ENCODE assay signal across 15 mouse cellular contexts in genomic region chr1:91448688-91449087, GRCm38 (mm10). TPM values are rescaled to one million over a fixed set of nuclear protein-coding genes. Genes with fewer than 3 reads are reported as not detected.
DNase-seq lines count a peak whose midpoint lies in the region; ATAC-seq and TF ChIP-seq lines count a peak whose summit lies in the region.
"Had no signal": no experiment of that assay in that cellular context is flagged by ENCODE, and none has a peak within 500 bp of the region (broad histone marks: within the 10 kb centered on the region; RNA-seq: fewer than 3 reads in every experiment).

No protein-coding gene starts in this region.

- no peak overlapping the region for H3K9ac ChIP-seq in intestine, embryonic 15.5 days
- H3K9ac ChIP-seq: embryonic facial prominence, embryonic 13.5 days; forebrain, embryonic 12.5 days; liver, embryonic 13.5 days had no signal

- peaks cover 31% of the 10 kb centered on the region for H3K4me1 ChIP-seq in intestine, embryonic 15.5 days (replicated peaks)
- H3K4me1 ChIP-seq: embryonic facial prominence, embryonic 13.5 days; forebrain, embryonic 12.5 days had no signal

- no peaks in the 10 kb centered on the region for H3K9me3 ChIP-seq in intestine, embryonic 15.5 days
- H3K9me3 ChIP-seq: embryonic facial prominence, embryonic 13.5 days had no signal

- no peak overlapping the region for H3K27ac ChIP-seq in gastrocnemius, adult 2 months
- H3K27ac ChIP-seq in intestine, embryonic 15.5 days: 0 out of 2 replicates have a peak overlapping the region, but pooled peaks have one; percentile 9
- H3K27ac ChIP-seq: embryonic facial prominence, embryonic 13.5 days; forebrain, embryonic 12.5 days; hindbrain, embryonic 10.5 days; liver, embryonic 13.5 days had no signal

- H3K36me3 ChIP-seq in intestine, embryonic 15.5 days: peaks cover 25% of the 10 kb centered on the region

- ATAC-seq in intestine, embryonic 15.5 days: no peak
- ATAC-seq in CD4-positive, CD25-positive, alpha-beta regulatory T cell, adult 4 months: no peak

- 77% methylated on average over 10 of the region's 10 CpGs for WGBS in intestine, embryonic 15.5 days

- no peak overlapping the region for H3K4me3 ChIP-seq in gastrocnemius, adult 2 months
- no peak overlapping the region for H3K4me3 ChIP-seq in intestine, embryonic 15.5 days (replicated peaks)
- H3K4me3 ChIP-seq: embryonic facial prominence, embryonic 13.5 days; forebrain, embryonic 12.5 days; hindbrain, embryonic 10.5 days; liver, embryonic 13.5 days had no signal

- H3K4me2 ChIP-seq in intestine, embryonic 15.5 days (replicated peaks): no peak overlapping the region
- H3K4me2 ChIP-seq: embryonic facial prominence, embryonic 13.5 days; forebrain, embryonic 12.5 days; liver, embryonic 13.5 days; midbrain, embryonic 11.5 days had no signal

- peak; percentile 9 for DNase-seq in gastrocnemius, adult 2 months
- no peak for DNase-seq in gastrocnemius, postnatal 14 days
- DNase-seq in adrenal gland, postnatal 36 days: peak; percentile 67 to 72
- peak; percentile 80 for DNase-seq in lung, postnatal 25 days (ENCODE audit: low spot score)
- DNase-seq in embryo, embryonic 10.5 days (ENCODE audit: low spot score): no peak
- no peak for DNase-seq in layer of hippocampus, postnatal 14 days (ENCODE audit: low spot score in 2 of 2)
- DNase-seq: cerebellum, postnatal 25 days; liver, embryonic 13.5 days; retina, postnatal 1 day had no signal

- no peak for TF ChIP-seq CTCF in gastrocnemius, adult 2 months (IDR thresholded peaks at IDR 0.05)

- intact Hi-C loops in gastrocnemius, adult 2 months (cut with DNase I): no loop called here
- intact Hi-C loops in gastrocnemius, postnatal 14 days (cut with DNase I; ENCODE audit: low total_unique reads): no loop called here

- H3K27me3 ChIP-seq in intestine, embryonic 15.5 days (replicated peaks): no peaks in the 10 kb centered on the region
- H3K27me3 ChIP-seq: embryonic facial prominence, embryonic 13.5 days; forebrain, embryonic 12.5 days; liver, embryonic 13.5 days had no signal

RNA-seq across cellular contexts. Expression of gene Per2, which starts 10.4 kb away (rescaled TPM):
- total RNA-seq in gastrocnemius, adult 2 months (2021): 10 to 100 TPM in 1 of 2 experiments, 1 to 10 TPM in 1; 3.9 to 10.8 TPM
- 1 to 10 TPM; 2.9 to 9.2 TPM for total RNA-seq in gastrocnemius, postnatal 14 days (2021)
- 10 to 100 TPM; 37.1 to 84.7 TPM for total RNA-seq in adrenal gland, postnatal 36 days (2021)
- 7.8 and 7.9 TPM in 2 replicates for polyA plus RNA-seq in intestine, embryonic 15.5 days (2015; fragmentation: Nextera tagmentation; extraction: Ambion mirVana)
- polyA plus RNA-seq in CD4-positive, CD25-positive, alpha-beta regulatory T cell, adult 4 months (2017; shearing (Covaris generic)): 1 to 10 TPM; 1.9 to 2.1 TPM
- total RNA-seq in layer of hippocampus, postnatal 14 days (2021): 10 to 100 TPM; 24.2 to 28.6 TPM

RNA-seq across cellular contexts. Expression of gene Hes6, which starts 34.9 kb away (rescaled TPM):
- total RNA-seq in gastrocnemius, adult 2 months (2021): 1 to 10 TPM; 4.4 to 7.9 TPM
- 10 to 100 TPM; 13.6 to 15.2 TPM for total RNA-seq in gastrocnemius, postnatal 14 days (2021)
- total RNA-seq in adrenal gland, postnatal 36 days (2021): 100 to 1,000 TPM; 274 to 679 TPM
- 94.0 and 103 TPM in 2 replicates for polyA plus RNA-seq in intestine, embryonic 15.5 days (2015; fragmentation: Nextera tagmentation; extraction: Ambion mirVana)
- polyA plus RNA-seq in CD4-positive, CD25-positive, alpha-beta regulatory T cell, adult 4 months (2017; shearing (Covaris generic)): 10 to 100 TPM; 11.4 to 12.5 TPM
- 10 to 100 TPM; 20.6 to 21.9 TPM for total RNA-seq in layer of hippocampus, postnatal 14 days (2021)

RNA-seq across cellular contexts. Expression of gene Traf3ip1, which starts 45.8 kb away (rescaled TPM):
- total RNA-seq in gastrocnemius, adult 2 months (2021): 1 to 10 TPM; 3.3 to 4.1 TPM
- total RNA-seq in gastrocnemius, postnatal 14 days (2021): 1 to 10 TPM; 3.2 to 3.3 TPM
- 10 to 100 TPM; 11.2 to 16.9 TPM for total RNA-seq in adrenal gland, postnatal 36 days (2021)
- 7.2 and 8.1 TPM in 2 replicates for polyA plus RNA-seq in intestine, embryonic 15.5 days (2015; fragmentation: Nextera tagmentation; extraction: Ambion mirVana)
- polyA plus RNA-seq in CD4-positive, CD25-positive, alpha-beta regulatory T cell, adult 4 months (2017; shearing (Covaris generic)): 1 to 10 TPM; 3.5 to 5.2 TPM
- 10 to 100 TPM; 11.6 to 12.6 TPM for total RNA-seq in layer of hippocampus, postnatal 14 days (2021)

RNA-seq across cellular contexts. Expression of gene Ilkap, which starts 50.1 kb away (rescaled TPM):
- 10 to 100 TPM; 38.3 to 44.6 TPM for total RNA-seq in gastrocnemius, adult 2 months (2021)
- 10 to 100 TPM; 32.1 to 33.4 TPM for total RNA-seq in gastrocnemius, postnatal 14 days (2021)
- 100 to 1,000 TPM in 1 of 2 experiments, 10 to 100 TPM in 1; 97.0 to 132 TPM for total RNA-seq in adrenal gland, postnatal 36 days (2021)
- polyA plus RNA-seq in intestine, embryonic 15.5 days (2015; fragmentation: Nextera tagmentation; extraction: Ambion mirVana): 119 and 128 TPM in 2 replicates
- 10 to 100 TPM; 30.3 to 36.3 TPM for polyA plus RNA-seq in CD4-positive, CD25-positive, alpha-beta regulatory T cell, adult 4 months (2017; shearing (Covaris generic))
- 10 to 100 TPM; 63.6 to 63.7 TPM for total RNA-seq in layer of hippocampus, postnatal 14 days (2021)

Comparison
In these comparisons a context has a peak if more than half of its experiments do, and no peak if none do; other contexts are left out.
1. DNase-seq: peak in gastrocnemius, adult 2 months (single experiment), adrenal gland, postnatal 36 days (2 of 2) and lung, postnatal 25 days (single experiment); none in gastrocnemius, postnatal 14 days (single experiment), embryo, embryonic 10.5 days (single experiment) and layer of hippocampus, postnatal 14 days (0 of 2).
2. RNA of gene Hes6, which starts 34.9 kb away (total RNA-seq): 274 to 679 TPM in adrenal gland, postnatal 36 days; 20.6 to 21.9 TPM in layer of hippocampus, postnatal 14 days, 13.6 to 15.2 TPM in gastrocnemius, postnatal 14 days and 4.4 to 7.9 TPM in gastrocnemius, adult 2 months; every median in the first group is over 10 times any median in the second.